Mouse (Mus musculus) spleen, adult 2 months (tissue): ENCODE data around the gene Faiml.

ENCODE experiments used
- CTCF ChIP-seq: fragments of 200-500 bp; IDR thresholded peaks from 2 replicates; pipeline ENCODE4 v1.5.1; 2011; ENCODE audit warnings: mild to moderate bottlenecking, inconsistent platforms; ENCODE audit not compliant: insufficient read depth, insufficient read length, insufficient replicate concordance; ENCODE audit errors: extremely low read depth
- POLR2A ChIP-seq: fragments of 200-500 bp; IDR thresholded peaks from 2 replicates; pipeline ENCODE4 v1.6.1; 2011; ENCODE audit warnings: low read depth, low read length, inconsistent platforms

GRCm38 (mm10) chr9:99216182-99216581, 20.9 kb downstream of the Faiml start:
- TF ChIP-seq CTCF, result no peak
- TF ChIP-seq POLR2A, result no peak
